In genomic region chr15:79751772-79752171, GRCm38 (mm10) we compare ENCODE assay signal across 20 mouse cellular contexts. TPM values are rescaled to one million over a fixed set of nuclear protein-coding genes. Genes with fewer than 3 reads are reported as not detected.
DNase-seq lines count a peak whose midpoint lies in the region; ATAC-seq and TF ChIP-seq lines count a peak whose summit lies in the region.
"Had no signal": no experiment of that assay in that cellular context is flagged by ENCODE, and none has a peak within 500 bp of the region (broad histone marks: within the 10 kb centered on the region; RNA-seq: fewer than 3 reads in every experiment).

No protein-coding gene starts in this region.

- H3K27ac ChIP-seq in thymus, adult 2 months (ENCODE audit: control insufficient read depth, insufficient read depth, low read length), result peak overlapping the region; percentile 16; the same call in 1 of the 2 replicates
- H3K27ac ChIP-seq: forebrain, embryonic 13.5 days; heart, embryonic 10.5 days; hindbrain, postnatal 0 days; left cerebral cortex, adult 2 months; limb, embryonic 12.5 days had no signal

- no peaks in the 10 kb centered on the region for H3K27me3 ChIP-seq in thymus, adult 2 months (ENCODE audit: control insufficient read depth, insufficient read depth, low read length)
- H3K27me3 ChIP-seq: forebrain, embryonic 13.5 days; limb, embryonic 12.5 days had no signal

- no peak for TF ChIP-seq CTCF in thymus, adult 2 months (IDR thresholded peaks at IDR 0.05; ENCODE audit: borderline replicate concordance, control insufficient read depth, extremely low read depth, insufficient read depth, low read length, poor library complexity)

- no peak for TF ChIP-seq POLR2A in thymus, adult 2 months (IDR thresholded peaks at IDR 0.05; ENCODE audit: control insufficient read depth, extremely low read depth, insufficient read depth, low read length, poor library complexity)

- no peak overlapping the region for H3K4me3 ChIP-seq in thymus, adult 2 months (ENCODE audit: control insufficient read depth, insufficient read depth, low read length)
- H3K4me3 ChIP-seq: forebrain, embryonic 13.5 days; heart, embryonic 10.5 days; left cerebral cortex, adult 2 months; limb, embryonic 12.5 days had no signal

- no peaks in the 10 kb centered on the region for H3K36me3 ChIP-seq in thymus, adult 2 months (ENCODE audit: control insufficient read depth, insufficient read depth, low read length)
- H3K36me3 ChIP-seq: limb, embryonic 12.5 days had no signal

- peak; percentile 59 for ATAC-seq in common myeloid progenitor, adult 5-6 weeks (replicated peaks; ENCODE audit: low read depth, poor library complexity, severe bottlenecking)
- peak; percentile 48 for ATAC-seq in neutrophil, adult 5-6 weeks (ENCODE audit: extremely low read depth, insufficient number of reproducible peaks, low FRiP score, poor library complexity, severe bottlenecking)
- ATAC-seq: forebrain, embryonic 13.5 days; hindbrain, postnatal 0 days; midbrain, embryonic 16.5 days had no signal

- H3K4me1 ChIP-seq in thymus, adult 2 months (replicated peaks; ENCODE audit: control insufficient read depth, insufficient read depth, low read length), result peaks cover 34% of the 10 kb centered on the region

- 38% methylated on average over 17 of the region's 17 CpGs for WGBS in thymus, adult 2 months

- peak; percentile 43 for DNase-seq in layer of hippocampus, adult 11-12 months (ENCODE audit: low spot score)
- no peak for DNase-seq in layer of hippocampus, adult 18-20 months (ENCODE audit: low spot score in 2 of 2)
- no peak for DNase-seq in thymus, adult 2 months
- DNase-seq in thymus, adult 18-20 months, result no peak
- no peak for DNase-seq in kidney, adult 18-20 months
- no peak for DNase-seq in adrenal gland, adult (ENCODE audit: inconsistent age in 2 of 2, low spot score in 1 of 2)
- DNase-seq: cerebellum, adult 11-12 months; heart, postnatal 14 days; kidney, adult 8-10 months; kidney, postnatal 4 days; lung, adult 18-20 months; lung, postnatal 36 days had no signal

RNA-seq across cellular contexts. Expression of gene Sun2, which starts 9.4 kb away (rescaled TPM):
- total RNA-seq in layer of hippocampus, adult 18-20 months (2021), result 10 to 100 TPM; 31.9 to 32.8 TPM
- polyA plus RNA-seq in thymus, adult 2 months (2012; rRNA removed), result 245 and 297 TPM in 2 replicates
- 53.7 and 73.2 TPM in 2 replicates for total RNA-seq in common myeloid progenitor, adult 5-6 weeks (2017)
- total RNA-seq in neutrophil, adult 5-6 weeks (2017), result 268 and 275 TPM in 2 replicates

RNA-seq across cellular contexts. Expression of gene Dnal4, which starts 25.9 kb away (rescaled TPM):
- total RNA-seq in layer of hippocampus, adult 18-20 months (2021), result 10 to 100 TPM; 61.7 to 68.7 TPM
- polyA plus RNA-seq in thymus, adult 2 months (2012; rRNA removed), result 51.2 and 51.3 TPM in 2 replicates
- 16.0 and 18.0 TPM in 2 replicates for total RNA-seq in common myeloid progenitor, adult 5-6 weeks (2017)
- total RNA-seq in neutrophil, adult 5-6 weeks (2017), result 11.6 and 12.2 TPM in 2 replicates

RNA-seq across cellular contexts. Expression of gene Nptxr, which starts 52.8 kb away (rescaled TPM):
- 100 to 1,000 TPM; 714 to 740 TPM for total RNA-seq in layer of hippocampus, adult 18-20 months (2021)
- polyA plus RNA-seq in thymus, adult 2 months (2012; rRNA removed), result 1.2 and 1.4 TPM in 2 replicates
- total RNA-seq in common myeloid progenitor, adult 5-6 weeks (2017), result 0.05 and 0.55 TPM in 2 replicates
- total RNA-seq in neutrophil, adult 5-6 weeks (2017), result 0.12 TPM in 2 replicates

Comparison
In these comparisons a context has a peak if more than half of its experiments do, and no peak if none do; other contexts are left out.
1. RNA of gene Nptxr, which starts 52.8 kb away (total RNA-seq): 714 to 740 TPM in layer of hippocampus, adult 18-20 months; 0.05 to 0.55 TPM in common myeloid progenitor, adult 5-6 weeks and 0.12 TPM in neutrophil, adult 5-6 weeks; every median in the first group is over 100 times any median in the second.